Mouse (Mus musculus): Measurements from ENCODE around the gene Ccdc182.

Ccdc182 gene

GRCm38 (mm10) chr11:88274901-88275498 is 18.9 kb upstream of the Ccdc182 start:
- no peaks in the 10 kb centered on the region for H3K36me3 ChIP-seq (ENCODE audit: insufficient read depth, low read length)
- TF ChIP-seq POU5F1 (IDR thresholded peaks at IDR 0.05; ENCODE audit: borderline replicate concordance, low read length) (no peak), CTCF (conservative IDR thresholded peaks at IDR 0.05; ENCODE audit: low read length) (no peak), NANOG (IDR thresholded peaks at IDR 0.05; ENCODE audit: borderline replicate concordance, low read length) (no peak)
- 0 out of 2 replicates have a peak overlapping the region, but pooled peaks have one; percentile 4 for H3K4me3 ChIP-seq (replicated peaks; ENCODE audit: low read length)
- H3K27me3 ChIP-seq (ENCODE audit: insufficient read depth, low read length): peaks cover 19% of the 10 kb centered on the region
- H3K9me3 ChIP-seq (ENCODE audit: low read length): no peaks in the 10 kb centered on the region
- peaks cover 32% of the 10 kb centered on the region for H3K4me1 ChIP-seq (replicated peaks; ENCODE audit: low read depth, low read length)

- TF ChIP-seq NANOG (IDR thresholded peaks at IDR 0.05; ENCODE audit: borderline replicate concordance, low read length): no peak
- TF ChIP-seq POU5F1 (IDR thresholded peaks at IDR 0.05; ENCODE audit: borderline replicate concordance, low read length): no peak
- TF ChIP-seq CTCF (conservative IDR thresholded peaks at IDR 0.05; ENCODE audit: low read length): no peak
- H3K27me3 ChIP-seq (ENCODE audit: insufficient read depth, low read length): peaks cover 17% of the 10 kb centered on the region
- H3K4me1 ChIP-seq (replicated peaks; ENCODE audit: low read depth, low read length): peaks cover 32% of the 10 kb centered on the region
- no peaks in the 10 kb centered on the region for H3K9me3 ChIP-seq (ENCODE audit: low read length)
- H3K4me3 ChIP-seq (replicated peaks; ENCODE audit: low read length): no peak overlapping the region
- H3K36me3 ChIP-seq (ENCODE audit: insufficient read depth, low read length): no peaks in the 10 kb centered on the region
These were observed 17.9 kb upstream of the Ccdc182 start for GRCm38 (mm10) chr11:88275949-88276348.

GRCm38 (mm10) chr11:88276534-88277308 is 17.1 kb upstream of the Ccdc182 start:
- peaks cover 17% of the 10 kb centered on the region for H3K27me3 ChIP-seq (ENCODE audit: insufficient read depth, low read length)
- H3K4me1 ChIP-seq (replicated peaks; ENCODE audit: low read depth, low read length): peaks cover 32% of the 10 kb centered on the region
- H3K4me3 ChIP-seq (replicated peaks; ENCODE audit: low read length): no peak overlapping the region
- no peak for TF ChIP-seq CTCF (conservative IDR thresholded peaks at IDR 0.05; ENCODE audit: low read length)
- no peaks in the 10 kb centered on the region for H3K9me3 ChIP-seq (ENCODE audit: low read length)
- no peaks in the 10 kb centered on the region for H3K36me3 ChIP-seq (ENCODE audit: insufficient read depth, low read length)

- Histone ChIP-seq H3K4me3 (replicated peaks; ENCODE audit: low read length) (no peak overlapping the region), H3K36me3 (ENCODE audit: insufficient read depth, low read length) (no peaks in the 10 kb centered on the region), H3K9me3 (ENCODE audit: low read length) (no peaks in the 10 kb centered on the region), H3K4me1 (replicated peaks; ENCODE audit: low read depth, low read length) (peaks cover 32% of the 10 kb centered on the region), H3K27me3 (ENCODE audit: insufficient read depth, low read length) (peaks cover 15% of the 10 kb centered on the region)
- TF ChIP-seq NANOG (IDR thresholded peaks at IDR 0.05; ENCODE audit: borderline replicate concordance, low read length) (no peak), POU5F1 (IDR thresholded peaks at IDR 0.05; ENCODE audit: borderline replicate concordance, low read length) (no peak), CTCF (conservative IDR thresholded peaks at IDR 0.05; ENCODE audit: low read length) (no peak)
These were observed 14.9 kb upstream of the Ccdc182 start for GRCm38 (mm10) chr11:88279006-88279405.

- no peaks in the 10 kb centered on the region for H3K9me3 ChIP-seq (ENCODE audit: low read length)
- H3K4me3 ChIP-seq (replicated peaks; ENCODE audit: low read length): no peak overlapping the region
- TF ChIP-seq POU5F1 (IDR thresholded peaks at IDR 0.05; ENCODE audit: borderline replicate concordance, low read length) (no peak), CTCF (conservative IDR thresholded peaks at IDR 0.05; ENCODE audit: low read length) (no peak), NANOG (IDR thresholded peaks at IDR 0.05; ENCODE audit: borderline replicate concordance, low read length) (no peak)
- no peaks in the 10 kb centered on the region for H3K36me3 ChIP-seq (ENCODE audit: insufficient read depth, low read length)
- H3K27me3 ChIP-seq (ENCODE audit: insufficient read depth, low read length): peaks cover 13% of the 10 kb centered on the region
- peaks cover 18% of the 10 kb centered on the region for H3K4me1 ChIP-seq (replicated peaks; ENCODE audit: low read depth, low read length)
These were observed 13.4 kb upstream of the Ccdc182 start for GRCm38 (mm10) chr11:88280426-88280836.

GRCm38 (mm10) chr11:88281428-88282119 is 12.3 kb upstream of the Ccdc182 start:
- Histone ChIP-seq H3K36me3 (ENCODE audit: insufficient read depth, low read length) (no peaks in the 10 kb centered on the region), H3K27me3 (ENCODE audit: insufficient read depth, low read length) (peaks cover 18% of the 10 kb centered on the region), H3K9me3 (ENCODE audit: low read length) (no peaks in the 10 kb centered on the region), H3K4me1 (replicated peaks; ENCODE audit: low read depth, low read length) (peaks cover 8% of the 10 kb centered on the region), H3K4me3 (replicated peaks; ENCODE audit: low read length) (no peak overlapping the region)
- TF ChIP-seq CTCF (conservative IDR thresholded peaks at IDR 0.05; ENCODE audit: low read length): peak; percentile 26
- TF ChIP-seq POU5F1 (IDR thresholded peaks at IDR 0.05; ENCODE audit: borderline replicate concordance, low read length): no peak

- no peak overlapping the region for H3K4me3 ChIP-seq (replicated peaks; ENCODE audit: low read length)
- peaks cover 13% of the 10 kb centered on the region for H3K27me3 ChIP-seq (ENCODE audit: insufficient read depth, low read length)
- H3K4me1 ChIP-seq (replicated peaks; ENCODE audit: low read depth, low read length): no peaks in the 10 kb centered on the region
- no peak; the same call in 1 of the 2 replicates for TF ChIP-seq CTCF (conservative IDR thresholded peaks at IDR 0.05; ENCODE audit: low read length)
- no peak for TF ChIP-seq POU5F1 (IDR thresholded peaks at IDR 0.05; ENCODE audit: borderline replicate concordance, low read length)
- TF ChIP-seq NANOG (IDR thresholded peaks at IDR 0.05; ENCODE audit: borderline replicate concordance, low read length): no peak
- no peaks in the 10 kb centered on the region for H3K9me3 ChIP-seq (ENCODE audit: low read length)
- no peaks in the 10 kb centered on the region for H3K36me3 ChIP-seq (ENCODE audit: insufficient read depth, low read length)
These were observed 11.3 kb upstream of the Ccdc182 start for GRCm38 (mm10) chr11:88282516-88282915.

- peaks cover 8% of the 10 kb centered on the region for H3K4me1 ChIP-seq (replicated peaks; ENCODE audit: low read depth, low read length)
- no peaks in the 10 kb centered on the region for H3K9me3 ChIP-seq (ENCODE audit: low read length)
- no peak overlapping the region for H3K4me3 ChIP-seq (replicated peaks; ENCODE audit: low read length)
- peaks cover 17% of the 10 kb centered on the region for H3K27me3 ChIP-seq (ENCODE audit: insufficient read depth, low read length)
- no peak for TF ChIP-seq NANOG (IDR thresholded peaks at IDR 0.05; ENCODE audit: borderline replicate concordance, low read length)
- no peaks in the 10 kb centered on the region for H3K36me3 ChIP-seq (ENCODE audit: insufficient read depth, low read length)
These were observed 7.8 kb upstream of the Ccdc182 start for GRCm38 (mm10) chr11:88286019-88286418.
